Mouse (Mus musculus) retina, postnatal 1 day (tissue): ENCODE data around the gene Uhrf1bp1l.

Experiments used
- DNase-seq: peaks from one replicate; pipeline ENCODE4 v3.0.0-alpha.2; 2012

The Uhrf1bp1l gene

GRCm38 (mm10) chr10:89855251-89855875 lies 110.6 kb downstream of the Uhrf1bp1l start:
- no peak for DNase-seq

DNA sequence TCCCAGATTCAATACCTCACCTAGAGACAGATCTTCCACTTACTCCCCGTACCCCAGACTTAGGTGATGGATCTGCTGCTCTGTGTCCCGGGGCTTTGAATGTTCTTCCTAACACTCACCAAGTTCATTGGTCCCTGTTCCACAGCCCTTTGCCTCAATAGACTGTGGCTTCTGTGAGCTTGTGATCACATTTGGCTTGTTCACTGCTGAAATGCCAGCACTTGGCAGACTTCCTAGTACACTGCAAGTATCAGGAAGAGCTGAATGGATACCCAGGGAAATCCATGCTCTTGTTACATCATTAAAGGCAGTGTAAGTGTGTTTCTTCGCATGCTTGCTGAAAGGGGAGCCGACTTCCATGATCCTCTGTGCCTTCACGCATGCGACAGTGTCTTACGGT lies 111.5 kb downstream of the Uhrf1bp1l start:
- DNase-seq = no peak

- DNase-seq = no peak
Measured at GRCm38 (mm10) chr10:89868211-89868610, 123.4 kb downstream of the Uhrf1bp1l start.

- no peak for DNase-seq
Measured at GRCm38 (mm10) chr10:89868836-89869235, 124.0 kb downstream of the Uhrf1bp1l start.
